Mouse (Mus musculus) gonadal fat pad, adult 2 months (tissue): ENCODE measurements around the gene Zmiz2. TPM values are rescaled to one million over a fixed set of nuclear protein-coding genes. Genes with fewer than 3 reads are reported as not detected.
"Not testable (repeated sequence)": the region's sequence is repeated elsewhere in the genome, so short reads cannot be mapped to it uniquely, and the experiment has no call there.

Experiments used
- DNase-seq: peaks from one replicate; pipeline ENCODE4 v3.0.0-alpha.2; 2012; ENCODE audit warnings: low read depth
- polyA plus RNA-seq: library from polyadenylated mRNA; depleted of rRNA; stranded (reverse); fragments of >200 nt; gene quantifications from 2 replicates; pipeline ENCODE4 v1.2.3, GENCODE M21; 2012; rRNA removed

The Zmiz2 gene
- 26.3 and 43.1 TPM in 2 replicates for polyA plus RNA-seq

GRCm38 (mm10) chr11:6388726-6389413 is at the start of gene Zmiz2:
Zmiz2 (plus strand) TSS chr11:6389074.
- peak; percentile 51 for DNase-seq

GRCm38 (mm10) chr11:6345956-6346355 is 42.9 kb upstream of the Zmiz2 start:
- no peak for DNase-seq

- no peak for DNase-seq
Measured at GRCm38 (mm10) chr11:6346966-6347365, 41.9 kb upstream of the Zmiz2 start.

GRCm38 (mm10) chr11:6348681-6349200 is 40.1 kb upstream of the Zmiz2 start:
- DNase-seq = no peak

- no peak for DNase-seq
Measured at GRCm38 (mm10) chr11:6349586-6349985, 39.3 kb upstream of the Zmiz2 start.

GRCm38 (mm10) chr11:6355106-6355505 is 33.8 kb upstream of the Zmiz2 start:
- no peak for DNase-seq

GRCm38 (mm10) chr11:6364581-6365275 is 24.1 kb upstream of the Zmiz2 start:
- DNase-seq = no peak

- no peak for DNase-seq
Measured at GRCm38 (mm10) chr11:6365885-6366284, 23.0 kb upstream of the Zmiz2 start.

GRCm38 (mm10) chr11:6366434-6366833 is 22.4 kb upstream of the Zmiz2 start:
- DNase-seq = no peak

GRCm38 (mm10) chr11:6367156-6367555 is 21.7 kb upstream of the Zmiz2 start:
- no peak for DNase-seq

GRCm38 (mm10) chr11:6367986-6368385 is 20.9 kb upstream of the Zmiz2 start:
- DNase-seq = not testable (repeated sequence)

- DNase-seq = no peak
Measured at GRCm38 (mm10) chr11:6371376-6372155, 17.3 kb upstream of the Zmiz2 start.

GRCm38 (mm10) chr11:6372784-6373183 is 16.1 kb upstream of the Zmiz2 start:
- DNase-seq = no peak

- DNase-seq = no peak
Measured at GRCm38 (mm10) chr11:6380916-6381315, 8.0 kb upstream of the Zmiz2 start.

GRCm38 (mm10) chr11:6388126-6388725 is 648 bp upstream of the Zmiz2 start:
- DNase-seq = no peak

GRCm38 (mm10) chr11:6389483-6389921 is 628 bp downstream of the Zmiz2 start:
- no peak for DNase-seq

GRCm38 (mm10) chr11:6390376-6391053 is 1.6 kb downstream of the Zmiz2 start:
- no peak for DNase-seq

GRCm38 (mm10) chr11:6391516-6392276 is 2.8 kb downstream of the Zmiz2 start:
- no peak for DNase-seq

- no peak for DNase-seq
Measured at GRCm38 (mm10) chr11:6392857-6393256, 4.0 kb downstream of the Zmiz2 start.

- no peak for DNase-seq
Measured at GRCm38 (mm10) chr11:6393866-6394265, 5.0 kb downstream of the Zmiz2 start.
